Mouse (Mus musculus) cortical plate, adult 2 months (tissue): Measurements from ENCODE around the gene Zfp446. TPM values are rescaled to one million over a fixed set of nuclear protein-coding genes. Genes with fewer than 3 reads are reported as not detected.

ENCODE experiments used
- H3K27ac ChIP-seq: fragments of 200-500 bp; 2 replicates; pipeline ENCODE4 v1.5.1; 2012; ENCODE audit warnings: low read length, control low read depth, inconsistent platforms; ENCODE audit not compliant: insufficient read depth
- H3K4me1 ChIP-seq: fragments of 200-500 bp; 2 replicates; pipeline ENCODE4 v1.6.1; 2011; ENCODE audit warnings: low read length; ENCODE audit not compliant: control insufficient read depth, insufficient read depth
- H3K4me3 ChIP-seq: fragments of 200-500 bp; 2 replicates; pipeline ENCODE4 v1.5.1; 2011; ENCODE audit warnings: mild to moderate bottlenecking, low read length, control low read depth; ENCODE audit not compliant: insufficient read depth
- CTCF ChIP-seq: fragments of 200-500 bp; IDR thresholded peaks from 2 replicates; pipeline ENCODE4 v1.5.1; 2011; ENCODE audit warnings: mild to moderate bottlenecking, control low read depth, low read length; ENCODE audit not compliant: insufficient read depth; ENCODE audit errors: extremely low read depth
- POLR2A ChIP-seq: fragments of 200-500 bp; IDR thresholded peaks from 2 replicates; pipeline ENCODE4 v1.6.1; 2011; ENCODE audit warnings: mild to moderate bottlenecking, low read length, control low read depth; ENCODE audit not compliant: insufficient read depth; ENCODE audit errors: extremely low read depth
- polyA plus RNA-seq: library from polyadenylated mRNA; depleted of rRNA; stranded (reverse); fragments of >200 nt; gene quantifications from 2 replicates; pipeline ENCODE4 v1.2.3, GENCODE M21; 2012; rRNA removed

Zfp446 gene
- polyA plus RNA-seq, 1 experiment = 9.7 TPM

- peak; percentile 95 for TF ChIP-seq POLR2A
- no peak for TF ChIP-seq CTCF
- Histone ChIP-seq H3K4me3 (peak within 1 kb of the TSS; percentile 61), H3K4me1 (peaks cover 3% of the 10 kb centered on the region; the same call in 1 of the 2 replicates), H3K27ac (peak within 1 kb of the TSS; percentile 61)
These were observed 56.7 kb downstream of the Zfp446 start, which contains the start of gene Chmp2a for GRCm38 (mm10) chr7:13034148-13034977. Chmp2a (minus strand) TSS chr7:13034807.

Other genes with a start within 250 kb of the Zfp446 start
- gene Vmn2r56, start 242.8 kb upstream of the Zfp446 start, polyA plus RNA-seq = 0.04 TPM in 2 replicates
- 16.3 and 17.8 TPM in 2 replicates for gene Zscan18, start 174.2 kb upstream of the Zfp446 start, polyA plus RNA-seq
- 15.9 and 19.1 TPM in 2 replicates for gene Zfp329, start 159.0 kb upstream of the Zfp446 start, polyA plus RNA-seq
- gene Zfp110, start 143.1 kb upstream of the Zfp446 start, polyA plus RNA-seq = 7.8 and 8.6 TPM in 2 replicates
- gene Zfp128, start 96.7 kb upstream of the Zfp446 start, polyA plus RNA-seq = 5.2 and 5.4 TPM in 2 replicates
- gene Zscan22, start 80.0 kb upstream of the Zfp446 start, polyA plus RNA-seq = 12.7 and 13.1 TPM in 2 replicates
- 782 and 785 TPM in 2 replicates for gene Rps5, start 55.6 kb upstream of the Zfp446 start, polyA plus RNA-seq
- 0.96 and 1.0 TPM in 2 replicates for gene Rnf225, start 50.4 kb upstream of the Zfp446 start, polyA plus RNA-seq
- 5.6 and 6.1 TPM in 2 replicates for gene Zfp324, start 12.0 kb upstream of the Zfp446 start, polyA plus RNA-seq
- 0.69 and 0.78 TPM in 2 replicates for gene Slc27a5, start 20.3 kb downstream of the Zfp446 start, polyA plus RNA-seq
- gene Trim28, start 21.3 kb downstream of the Zfp446 start, polyA plus RNA-seq = 225 and 226 TPM in 2 replicates
- 32.2 and 33.4 TPM in 2 replicates for gene Zbtb45, start 32.2 kb downstream of the Zfp446 start, polyA plus RNA-seq
- 224 and 229 TPM in 2 replicates for gene Chmp2a, start 57.0 kb downstream of the Zfp446 start, polyA plus RNA-seq
- 400 and 402 TPM in 2 replicates for gene Ube2m, start 60.4 kb downstream of the Zfp446 start, polyA plus RNA-seq
- gene Mzf1, start 76.9 kb downstream of the Zfp446 start, polyA plus RNA-seq = 14.3 and 15.2 TPM in 2 replicates
- not detected in 2 replicates for gene Vmn1r85, start 117.3 kb downstream of the Zfp446 start, polyA plus RNA-seq
- gene Vmn1r86, start 142.1 kb downstream of the Zfp446 start, polyA plus RNA-seq = not detected in 2 replicates
- not detected in 2 replicates for gene Vmn1r87, start 162.3 kb downstream of the Zfp446 start, polyA plus RNA-seq
- gene Vmn1r88, start 181.7 kb downstream of the Zfp446 start, polyA plus RNA-seq = not detected in 2 replicates
- not detected in 2 replicates for gene Vmn1r89, start 235.2 kb downstream of the Zfp446 start, polyA plus RNA-seq